Mouse (Mus musculus) limb, embryonic 15.5 days (tissue): ENCODE measurements around the gene Zfp641. TPM values are rescaled to one million over a fixed set of nuclear protein-coding genes. Genes with fewer than 3 reads are reported as not detected.
A peak's percentile ranks its signal among the peaks of the same experiment; 100 is the strongest.

ENCODE experiments used
- ATAC-seq: fragments of 200-750 bp; cut with Nextera tagmentation; 2 replicates; pipeline ENCODE4 v1.8.0; 2017; ENCODE audit warnings: low read depth, moderate TSS enrichment; ENCODE audit not compliant: insufficient number of reproducible peaks, low FRiP score, low TSS enrichment
- H3K27ac ChIP-seq: fragments of 300-500 bp; sonication (generic); 2 replicates; pipeline ENCODE4 v1.5.1; 2015; ENCODE audit warnings: moderate library complexity, mild to moderate bottlenecking, inconsistent platforms
- H3K27me3 ChIP-seq: fragments of 300-500 bp; sonication (generic); 2 replicates; pipeline ENCODE4 v1.6.1; 2015; ENCODE audit warnings: inconsistent platforms
- H3K36me3 ChIP-seq: fragments of 300-500 bp; sonication (generic); 2 replicates; pipeline ENCODE4 v1.6.1; 2015; ENCODE audit warnings: inconsistent platforms
- H3K4me1 ChIP-seq: fragments of 300-500 bp; sonication (generic); 2 replicates; pipeline ENCODE4 v1.6.1; 2015; ENCODE audit warnings: inconsistent platforms
- H3K4me2 ChIP-seq: fragments of 300-500 bp; sonication (generic); 2 replicates; pipeline ENCODE4 v1.6.1; 2015; ENCODE audit warnings: mild to moderate bottlenecking, inconsistent platforms
- H3K4me3 ChIP-seq: fragments of 300-500 bp; sonication (generic); 2 replicates; pipeline ENCODE4 v1.5.1; 2015; ENCODE audit warnings: mild to moderate bottlenecking, inconsistent platforms
- H3K9ac ChIP-seq: fragments of 300-500 bp; sonication (generic); 2 replicates; pipeline ENCODE4 v1.6.1; 2015; ENCODE audit warnings: inconsistent platforms
- H3K9me3 ChIP-seq: fragments of 300-500 bp; sonication (generic); 2 replicates; pipeline ENCODE4 v1.6.1; 2016; ENCODE audit warnings: inconsistent platforms
- WGBS: fragments of 180-500 bp; shearing (Covaris S2); methylation state at CpG from one replicate; pipeline ENCODE4 v1.1.7; 2015; 5-methylcytosine and 5-hydroxymethylcytosine counted together
- polyA plus RNA-seq: library from polyadenylated mRNA; unstranded; fragments of >200 nt; fragmentation: Nextera tagmentation; extraction: Ambion mirVana; gene quantifications from 2 replicates; pipeline ENCODE4 v1.2.1, GENCODE M21; 2015

Gene Zfp641
- polyA plus RNA-seq, result 0.20 and 0.56 TPM in 2 replicates

DNA sequence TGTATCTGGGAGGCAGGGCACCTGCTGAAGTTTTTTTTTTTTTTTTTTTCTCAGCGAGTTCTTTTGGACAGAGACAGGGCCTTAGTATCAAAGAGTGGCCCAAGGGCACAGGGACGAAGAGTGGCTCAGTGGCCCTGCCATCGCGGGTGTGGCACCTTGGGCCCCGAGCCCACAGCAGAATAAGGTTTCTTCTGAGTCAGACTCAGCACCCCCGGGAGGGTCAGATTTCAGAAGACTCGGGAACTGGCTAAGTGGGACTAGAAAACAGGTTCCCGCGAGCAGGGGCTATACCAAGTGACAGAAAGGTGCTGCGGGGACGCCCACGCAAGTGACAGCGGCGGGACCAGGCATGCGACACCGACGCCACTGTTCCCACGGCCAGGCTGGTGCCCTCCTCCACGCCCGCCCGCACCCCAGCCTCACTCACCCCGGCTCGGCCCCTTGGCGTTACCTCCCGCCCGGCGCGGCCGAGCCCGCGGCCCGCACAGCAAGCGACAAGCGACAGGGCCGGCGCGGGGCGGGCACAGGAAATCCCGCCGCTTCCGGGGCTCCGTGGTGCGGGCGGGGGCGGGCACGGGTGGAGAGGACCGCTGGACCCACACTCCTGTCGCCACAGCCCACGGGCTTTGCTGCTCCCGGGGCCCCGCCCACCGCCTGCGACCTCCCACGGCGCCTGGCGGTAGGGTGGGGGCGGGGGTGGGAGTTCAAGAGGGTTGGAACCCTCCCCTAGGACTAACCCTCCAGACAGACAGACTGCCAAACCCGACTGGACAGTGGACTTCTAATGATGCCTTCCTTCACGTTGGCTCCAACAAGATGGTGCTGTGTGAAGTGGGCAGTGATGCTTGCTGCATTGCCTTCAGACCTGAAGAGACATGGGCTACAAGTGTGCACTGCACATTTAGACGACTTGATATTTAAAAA is at the start of gene Zfp641:
Zfp641 (minus strand) TSS at position 534 of the 924 bp plus-strand sequence.
- Histone ChIP-seq H3K36me3 (no peaks in the 10 kb centered on the region), H3K9me3 (no peaks in the 10 kb centered on the region), H3K4me2 (peak within 1 kb of the TSS; percentile 94), H3K9ac (peak within 1 kb of the TSS; percentile 40), H3K27ac (no peak within 1 kb of the TSS), H3K27me3 (peaks cover 24% of the 10 kb centered on the region), H3K4me3 (peak within 1 kb of the TSS; percentile 54), H3K4me1 (peaks cover 7% of the 10 kb centered on the region)
- ATAC-seq, result no peak
- 2% methylated on average over 57 of the region's 60 CpGs for WGBS

DNA sequence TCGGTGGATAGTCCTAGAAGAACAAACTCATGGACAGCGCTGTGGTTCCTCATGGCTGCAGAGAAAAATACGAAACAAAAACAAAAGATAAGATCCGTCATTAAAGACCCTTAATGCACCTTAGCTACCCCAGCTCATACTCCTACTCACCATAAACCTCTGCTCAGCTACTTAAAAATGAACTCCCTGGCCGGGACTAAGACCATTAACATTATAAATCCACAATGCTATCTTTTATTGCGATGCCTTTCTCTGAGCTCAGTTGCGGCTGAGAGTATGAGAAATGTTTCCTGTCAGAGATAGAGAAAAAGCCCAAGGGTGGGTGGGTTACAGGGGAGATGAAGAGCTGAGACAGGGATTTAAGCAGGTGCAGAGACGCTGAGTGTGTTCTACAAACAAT is 44.9 kb upstream of the Zfp641 start, which contains the start of gene Olfr284:
Olfr284 (minus strand) TSS at position 101 of the 400 bp plus-strand sequence.
- Histone ChIP-seq H3K4me2 (no peak within 1 kb of the TSS), H3K27ac (no peak within 1 kb of the TSS), H3K4me3 (no peak within 1 kb of the TSS), H3K4me1 (no peaks in the 10 kb centered on the region), H3K9me3 (no peaks in the 10 kb centered on the region), H3K27me3 (no peaks in the 10 kb centered on the region), H3K36me3 (no peaks in the 10 kb centered on the region), H3K9ac (no peak within 1 kb of the TSS)
- 80% methylated on average over 8 of the region's 8 CpGs for WGBS
- no peak for ATAC-seq

DNA sequence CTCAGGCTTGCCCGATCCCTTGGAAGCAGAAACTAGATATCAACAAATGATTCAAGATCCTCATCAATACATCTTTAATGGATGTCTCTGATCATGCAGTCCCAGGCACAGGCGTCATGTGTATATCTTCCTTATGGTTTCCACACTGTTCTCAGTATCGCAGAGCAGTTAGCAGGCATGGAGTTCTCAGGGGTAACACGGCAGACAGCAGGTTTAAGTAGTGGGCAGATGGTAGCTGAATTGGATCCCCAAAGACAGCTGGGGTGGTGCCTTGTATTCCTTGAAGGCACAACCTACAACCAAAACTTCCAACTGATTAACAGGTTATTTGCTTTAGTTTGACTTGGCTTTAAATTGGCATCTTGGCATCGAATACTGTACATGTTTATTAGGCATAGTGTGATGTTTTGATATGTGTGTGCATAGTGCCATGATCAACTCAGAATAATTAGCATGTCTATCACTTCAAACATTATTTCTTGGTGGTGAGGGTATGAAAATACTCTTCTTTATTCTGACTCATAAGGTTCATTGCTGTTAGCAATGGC is 21.3 kb upstream of the Zfp641 start, which contains the start of gene Olfr285:
Olfr285 (minus strand) TSS at position 177 of the 548 bp plus-strand sequence.
- 91% methylated on average over 5 of the region's 5 CpGs for WGBS
- H3K36me3 ChIP-seq, result no peaks in the 10 kb centered on the region
- no peak within 1 kb of the TSS for H3K4me3 ChIP-seq
- ATAC-seq, result no peak
- H3K27me3 ChIP-seq, result no peaks in the 10 kb centered on the region
- H3K4me2 ChIP-seq, result no peak within 1 kb of the TSS
- H3K9me3 ChIP-seq, result no peaks in the 10 kb centered on the region
- no peak within 1 kb of the TSS for H3K9ac ChIP-seq
- H3K4me1 ChIP-seq, result no peaks in the 10 kb centered on the region
- no peak within 1 kb of the TSS for H3K27ac ChIP-seq

DNA sequence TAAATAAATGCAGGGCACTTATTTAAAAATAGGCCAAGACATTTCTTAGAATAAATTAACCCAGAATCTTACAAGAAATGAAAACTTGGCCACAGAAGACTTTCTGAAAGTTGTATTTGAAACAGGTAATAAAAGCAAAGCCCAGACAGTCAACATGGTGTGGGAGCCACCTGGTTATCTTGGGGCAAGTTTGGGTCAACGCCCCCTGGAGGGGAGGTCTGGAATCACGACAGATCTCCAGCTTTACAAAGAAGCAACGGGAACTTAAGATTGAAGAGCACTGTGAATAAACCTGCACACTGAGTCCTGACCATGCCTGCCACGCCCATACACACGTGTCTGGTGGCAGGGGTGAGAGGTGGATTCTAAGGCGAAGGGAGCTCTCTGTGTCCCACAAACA is 19.7 kb upstream of the Zfp641 start:
- no peak overlapping the region for H3K4me3 ChIP-seq
- H3K9me3 ChIP-seq, result no peaks in the 10 kb centered on the region
- ATAC-seq, result no peak
- no peaks in the 10 kb centered on the region for H3K36me3 ChIP-seq
- H3K27ac ChIP-seq, result no peak overlapping the region
- H3K9ac ChIP-seq, result no peak overlapping the region
- H3K4me1 ChIP-seq, result no peaks in the 10 kb centered on the region
- H3K27me3 ChIP-seq, result no peaks in the 10 kb centered on the region
- WGBS, result 49% methylated on average over 6 of the region's 6 CpGs
- no peak overlapping the region for H3K4me2 ChIP-seq

DNA sequence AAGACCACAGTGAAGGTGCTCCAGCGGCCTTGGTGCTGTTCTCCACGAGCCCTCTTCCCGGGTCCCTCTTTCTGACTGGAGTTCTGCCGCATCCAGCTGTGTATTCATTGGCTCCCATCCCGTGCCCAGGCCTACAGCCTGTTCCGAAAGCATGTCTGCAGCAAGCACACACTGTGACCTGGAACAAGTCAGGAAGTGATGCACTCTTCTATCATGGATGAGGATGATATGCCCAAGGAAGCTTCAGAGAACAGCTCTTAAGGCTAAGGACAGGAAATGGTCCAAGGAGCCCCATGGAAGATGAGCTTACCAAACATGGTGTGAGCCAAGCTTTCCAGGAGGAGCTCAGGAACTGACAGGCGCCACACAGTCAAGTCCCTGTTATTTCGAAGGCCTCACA is 2.3 kb downstream of the Zfp641 start:
- H3K9ac ChIP-seq, result no peak overlapping the region

DNA sequence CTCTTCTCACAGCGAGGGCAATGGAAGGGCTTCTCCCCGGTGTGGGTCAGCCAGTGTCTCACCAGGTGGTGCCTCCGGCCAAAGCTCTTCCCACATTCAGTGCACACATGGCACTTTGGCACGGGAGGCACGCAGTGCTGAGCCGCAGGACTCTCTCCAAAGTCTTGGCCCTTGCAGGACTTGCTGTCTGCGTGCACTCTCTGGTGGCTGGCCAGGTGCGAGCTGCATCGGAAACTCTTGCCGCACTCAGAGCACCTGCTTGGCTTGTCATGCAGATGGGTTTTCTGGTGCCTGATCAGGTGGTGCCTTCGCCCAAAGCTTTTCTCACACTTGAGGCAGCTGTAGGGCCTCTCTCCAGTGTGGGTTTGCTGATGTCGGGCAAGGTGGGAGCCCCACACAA is 7.4 kb downstream of the Zfp641 start:
- 70% methylated on average over 12 of the region's 12 CpGs for WGBS
- Histone ChIP-seq H3K27me3 (0 out of 2 replicates have a peak, but pooled peaks cover 3% of the 10 kb centered on the region), H3K36me3 (no peaks in the 10 kb centered on the region), H3K4me2 (no peak overlapping the region), H3K27ac (no peak overlapping the region), H3K4me3 (no peak overlapping the region), H3K9me3 (no peaks in the 10 kb centered on the region), H3K9ac (no peak overlapping the region), H3K4me1 (no peaks in the 10 kb centered on the region)
- ATAC-seq, result no peak

More for the DNA sequence above, 2.3 kb downstream of the Zfp641 start:
- no peaks in the 10 kb centered on the region for H3K9me3 ChIP-seq
- no peaks in the 10 kb centered on the region for H3K36me3 ChIP-seq
- ATAC-seq, result no peak
- H3K27me3 ChIP-seq, result peaks cover 24% of the 10 kb centered on the region
- H3K27ac ChIP-seq, result no peak overlapping the region
- WGBS, result 84% methylated on average over 8 of the region's 8 CpGs
- H3K4me3 ChIP-seq, result no peak overlapping the region
- H3K4me2 ChIP-seq, result no peak overlapping the region
- peaks cover 7% of the 10 kb centered on the region for H3K4me1 ChIP-seq

DNA sequence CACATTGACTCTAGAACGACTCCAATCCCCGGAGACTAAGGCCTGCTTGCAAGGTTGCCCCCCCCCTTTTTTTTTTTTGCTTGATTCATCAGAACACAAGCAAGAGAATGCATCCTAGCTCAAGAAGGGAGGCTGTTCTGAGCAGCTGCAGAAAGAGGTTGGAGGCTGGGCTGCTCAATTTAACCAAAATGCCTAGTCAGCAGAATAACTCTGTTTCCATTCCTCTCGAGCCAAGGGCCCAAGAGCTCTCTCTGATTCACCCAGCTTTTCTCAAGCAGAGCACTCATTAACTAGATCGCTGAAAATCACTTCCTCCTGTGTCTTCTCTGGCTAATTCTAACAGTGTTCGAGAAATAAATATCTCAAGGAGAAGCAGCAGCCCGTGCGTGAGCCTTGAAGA is 9.5 kb downstream of the Zfp641 start:
- Histone ChIP-seq H3K4me3 (no peak overlapping the region), H3K36me3 (no peaks in the 10 kb centered on the region), H3K27me3 (no peaks in the 10 kb centered on the region), H3K4me2 (no peak overlapping the region), H3K9ac (no peak overlapping the region), H3K9me3 (no peaks in the 10 kb centered on the region), H3K27ac (no peak overlapping the region), H3K4me1 (no peaks in the 10 kb centered on the region)
- WGBS, result 67% methylated on average over 7 of the region's 7 CpGs
- ATAC-seq, result no peak

DNA sequence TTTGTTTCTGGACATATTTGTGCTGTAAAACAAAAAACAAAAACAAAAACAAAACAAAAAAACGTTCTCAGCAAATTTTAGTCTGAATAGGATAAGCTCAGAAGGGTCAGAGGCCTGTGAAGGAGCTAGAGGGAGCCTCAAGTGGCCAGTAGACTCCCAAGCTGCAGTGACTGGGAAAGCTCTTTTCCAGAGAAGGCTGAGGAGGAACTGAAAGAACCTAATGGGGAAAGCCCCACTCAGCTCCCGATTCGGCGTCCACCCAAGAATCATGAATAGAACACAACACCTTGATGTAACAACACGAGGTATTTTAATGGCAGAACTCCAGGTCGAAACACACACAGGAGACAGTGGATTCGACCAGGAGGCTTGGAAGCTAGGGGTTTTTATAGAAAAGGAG is 38.2 kb downstream of the Zfp641 start:
- ATAC-seq, result no peak
- WGBS, result 74% methylated on average over 7 of the region's 7 CpGs
- H3K4me3 ChIP-seq, result no peak overlapping the region
- H3K27me3 ChIP-seq, result no peaks in the 10 kb centered on the region
- no peaks in the 10 kb centered on the region for H3K9me3 ChIP-seq
- H3K36me3 ChIP-seq, result no peaks in the 10 kb centered on the region
- H3K27ac ChIP-seq, result no peak overlapping the region
- H3K4me2 ChIP-seq, result no peak overlapping the region
- no peaks in the 10 kb centered on the region for H3K4me1 ChIP-seq
- no peak overlapping the region for H3K9ac ChIP-seq

DNA sequence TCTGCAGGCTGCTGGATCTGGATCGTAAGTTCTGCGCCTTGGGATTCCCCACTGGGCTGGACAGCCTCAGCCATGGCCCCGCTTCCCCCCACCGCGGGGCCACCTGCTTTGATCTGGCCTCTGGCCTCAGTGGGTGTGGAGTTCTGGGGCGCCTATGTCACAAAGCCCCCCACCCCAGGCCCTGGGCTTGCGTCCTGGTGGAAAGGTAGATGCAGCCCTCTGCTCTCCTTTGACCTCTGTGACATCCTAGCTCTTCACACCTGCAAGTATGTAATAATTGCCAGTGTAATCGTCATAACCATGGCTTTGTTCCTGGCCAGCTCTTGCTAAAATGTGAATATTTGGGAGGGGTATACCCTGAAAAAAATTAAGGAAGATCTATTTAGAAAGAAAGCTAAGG is 38.8 kb downstream of the Zfp641 start, which contains the start of gene H1fnt:
H1fnt (minus strand) TSS at position 101 of the 400 bp plus-strand sequence.
- Histone ChIP-seq H3K9ac (no peak within 1 kb of the TSS), H3K4me3 (no peak within 1 kb of the TSS), H3K9me3 (no peaks in the 10 kb centered on the region), H3K4me1 (no peaks in the 10 kb centered on the region), H3K27ac (no peak within 1 kb of the TSS), H3K27me3 (no peaks in the 10 kb centered on the region), H3K36me3 (no peaks in the 10 kb centered on the region), H3K4me2 (no peak within 1 kb of the TSS)
- WGBS, result 75% methylated on average over 8 of the region's 8 CpGs
- no peak for ATAC-seq

DNA sequence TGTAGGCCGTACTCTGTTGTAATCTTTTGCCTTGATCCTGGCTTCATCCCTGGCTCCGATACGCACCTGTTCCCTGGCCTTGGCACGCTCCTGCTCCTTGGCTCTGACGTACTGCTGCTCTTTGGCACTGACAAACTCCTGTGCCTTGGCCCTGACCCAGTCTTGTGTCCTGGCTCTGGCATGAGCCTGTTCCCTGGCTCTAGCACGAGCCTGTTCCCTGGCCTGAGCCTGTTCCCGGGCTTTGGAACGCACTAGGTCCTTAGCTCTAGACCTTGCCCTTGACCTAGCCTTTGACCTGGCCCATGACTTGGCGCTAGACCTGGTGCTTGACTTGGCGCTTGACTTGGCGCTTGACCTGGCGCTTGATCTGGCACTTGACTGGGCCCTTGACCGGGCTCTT is 39.7 kb downstream of the Zfp641 start:
- no peak for ATAC-seq

More for the DNA sequence above, 39.7 kb downstream of the Zfp641 start:
- no peak overlapping the region for H3K4me2 ChIP-seq
- H3K9ac ChIP-seq, result no peak overlapping the region
- H3K4me3 ChIP-seq, result no peak overlapping the region
- H3K27ac ChIP-seq, result no peak overlapping the region
- no peaks in the 10 kb centered on the region for H3K4me1 ChIP-seq
- H3K36me3 ChIP-seq, result no peaks in the 10 kb centered on the region
- no peaks in the 10 kb centered on the region for H3K27me3 ChIP-seq
- no peaks in the 10 kb centered on the region for H3K9me3 ChIP-seq
- WGBS, result 86% methylated on average over 13 of the region's 13 CpGs
